Mouse (Mus musculus) gastrocnemius, postnatal 14 days (tissue): ENCODE data around the gene Trim47. TPM values are rescaled to one million over a fixed set of nuclear protein-coding genes. Genes with fewer than 3 reads are reported as not detected.
A peak's percentile ranks its signal among the peaks of the same experiment; 100 is the strongest.
"Not testable (repeated sequence)": the region's sequence is repeated elsewhere in the genome, so short reads cannot be mapped to it uniquely, and the experiment has no call there.

Experiments used
- DNase-seq: peaks from one replicate; pipeline ENCODE4 v3.0.0; 2021; ENCODE audit warnings: mixed read lengths
- intact Hi-C: fragments of 180-260 bp; cut with DNase I; formaldehyde crosslinking; loops from one replicate; pipeline ENCODE4 v1.15.1; 2025; ENCODE audit warnings: low total_unique reads
- total RNA-seq, 2 experiments: library from RNA; stranded (reverse); gene quantifications; 2 replicates each; pipeline ENCODE4 v1.2.3; 2021

Gene Trim47
- total RNA-seq, 2 experiments from 2014 or later: 21.2 to 21.3 TPM

GRCm38 (mm10) chr11:116142211-116142991, 15.4 kb upstream of the Trim47 start:
- intact Hi-C loops: loop anchor here (5.0 kb wide), 1 partner anchor 75 kb away; no protein-coding TSS in a partner anchor
- no peak for DNase-seq

GRCm38 (mm10) chr11:116138468-116139138, 11.6 kb upstream of the Trim47 start, which contains the start of gene Mrpl38:
Gene Mrpl38, minus strand, starts transcription at chr11:116138868.
- intact Hi-C loops: loop anchor here (10.0 kb wide), 1 partner anchor 104 kb away; the partner anchor contains the start of gene Unk

GRCm38 (mm10) chr11:116138096-116138467, 11.1 kb upstream of the Trim47 start:
- no peak for DNase-seq
- intact Hi-C loops: loop anchor here (10.0 kb wide), 1 partner anchor 103 kb away; the partner anchor contains the start of gene Unk

More at GRCm38 (mm10) chr11:116138468-116139138, 11.6 kb upstream of the Trim47 start, which contains the start of gene Mrpl38:
- peak; percentile 89 for DNase-seq

GRCm38 (mm10) chr11:116134171-116134570, 7.2 kb upstream of the Trim47 start:
- intact Hi-C loops: loop anchor here (10.0 kb wide), 1 partner anchor 99 kb away; the partner anchor contains the start of gene Unk
- DNase-seq: no peak

GRCm38 (mm10) chr11:116133497-116133896, 6.5 kb upstream of the Trim47 start:
- no peak for DNase-seq
- intact Hi-C loops: loop anchor here (10.0 kb wide), 1 partner anchor 99 kb away; the partner anchor contains the start of gene Unk

GRCm38 (mm10) chr11:116132366-116133333, 5.6 kb upstream of the Trim47 start:
- intact Hi-C loops: loop anchor here (10.0 kb wide), 1 partner anchor 98 kb away; the partner anchor contains the start of gene Unk
- no peak for DNase-seq

GRCm38 (mm10) chr11:116131349-116132170, 4.5 kb upstream of the Trim47 start:
- DNase-seq: no peak
- intact Hi-C loops: loop anchor here (10.0 kb wide), 1 partner anchor 97 kb away; the partner anchor contains the start of gene Unk

GRCm38 (mm10) chr11:116130488-116131205, 3.6 kb upstream of the Trim47 start, which contains the start of gene Trim65:
Gene Trim65, minus strand, starts transcription at chr11:116131128.
- intact Hi-C loops: loop anchor here (10.0 kb wide), 1 partner anchor 96 kb away; the partner anchor contains the start of gene Unk
- DNase-seq: peak; percentile 92

- intact Hi-C loops: loop anchor here (2.0 to 10.0 kb wide), 2 partner anchors 39 to 95 kb away; partner anchors contain the start of gene Unk
- DNase-seq: no peak
Measured at GRCm38 (mm10) chr11:116129993-116130487, 3.0 kb upstream of the Trim47 start.

- intact Hi-C loops: loop anchor here (2.0 kb wide), 1 partner anchor 38 kb away; no protein-coding TSS in a partner anchor
- no peak for DNase-seq
Measured at GRCm38 (mm10) chr11:116129091-116129790, 2.2 kb upstream of the Trim47 start.

GRCm38 (mm10) chr11:116127986-116128385, 976 bp upstream of the Trim47 start:
- intact Hi-C loops: loop anchor here (2.0 kb wide), 1 partner anchor 37 kb away; no protein-coding TSS in a partner anchor
- no peak for DNase-seq

- intact Hi-C loops: no loop called here
Measured at GRCm38 (mm10) chr11:116126261-116126660, 749 bp downstream of the Trim47 start.

GRCm38 (mm10) chr11:116121731-116122245, 5.2 kb downstream of the Trim47 start:
- intact Hi-C loops, DNase-seq: not testable (repeated sequence)

More at GRCm38 (mm10) chr11:116126261-116126660, 749 bp downstream of the Trim47 start:
- no peak for DNase-seq

GRCm38 (mm10) chr11:116117819-116118218, 9.2 kb downstream of the Trim47 start:
- DNase-seq: no peak
- intact Hi-C loops: no loop called here

GRCm38 (mm10) chr11:116117241-116117640, 9.8 kb downstream of the Trim47 start:
- DNase-seq: peak; percentile 58

GRCm38 (mm10) chr11:116111611-116112203, 15.3 kb downstream of the Trim47 start:
- intact Hi-C loops: no loop called here
- DNase-seq: no peak

More at GRCm38 (mm10) chr11:116117241-116117640, 9.8 kb downstream of the Trim47 start:
- intact Hi-C loops: no loop called here
